Mouse (Mus musculus) hindbrain, embryonic 15.5 days (tissue): Measurements from ENCODE around the gene Rnf145. TPM values are rescaled to one million over a fixed set of nuclear protein-coding genes. Genes with fewer than 3 reads are reported as not detected.

Source experiments
- ATAC-seq: fragments of 200-750 bp; cut with Nextera tagmentation; 2 replicates; pipeline ENCODE4 v1.8.0; 2017; ENCODE audit warnings: low read depth, moderate number of reproducible peaks, moderate TSS enrichment; ENCODE audit not compliant: low FRiP score
- H3K27ac ChIP-seq: fragments of 300-500 bp; sonication (generic); replicated peaks from 2 replicates; pipeline ENCODE4 v1.5.1; 2015; ENCODE audit warnings: mild to moderate bottlenecking, inconsistent platforms
- H3K27me3 ChIP-seq: fragments of 300-500 bp; sonication (generic); 2 replicates; pipeline ENCODE4 v1.6.1; 2015; ENCODE audit warnings: control low read depth, inconsistent platforms
- H3K36me3 ChIP-seq: fragments of 300-500 bp; sonication (generic); 2 replicates; pipeline ENCODE4 v1.6.1; 2015; ENCODE audit warnings: control low read depth, inconsistent platforms
- H3K4me1 ChIP-seq: fragments of 300-500 bp; sonication (generic); replicated peaks from 2 replicates; pipeline ENCODE4 v1.6.1; 2015; ENCODE audit warnings: control low read depth, inconsistent platforms
- H3K4me2 ChIP-seq: fragments of 300-500 bp; sonication (generic); 2 replicates; pipeline ENCODE4 v1.6.1; 2015; ENCODE audit warnings: moderate library complexity, mild to moderate bottlenecking, inconsistent platforms
- H3K4me3 ChIP-seq: fragments of 300-500 bp; sonication (generic); 2 replicates; pipeline ENCODE4 v1.5.1; 2015; ENCODE audit warnings: mild to moderate bottlenecking, inconsistent platforms
- H3K9ac ChIP-seq: fragments of 300-500 bp; sonication (generic); 2 replicates; pipeline ENCODE4 v1.6.1; 2015; ENCODE audit warnings: inconsistent platforms
- H3K9me3 ChIP-seq: fragments of 300-500 bp; sonication (generic); 2 replicates; pipeline ENCODE4 v1.6.1; 2016; ENCODE audit warnings: control low read depth, inconsistent platforms
- WGBS: fragments of 180-500 bp; shearing (Covaris S2); methylation state at CpG from one replicate; pipeline ENCODE4 v1.1.7; 2015; 5-methylcytosine and 5-hydroxymethylcytosine counted together
- polyA plus RNA-seq: library from polyadenylated mRNA; unstranded; fragments of >200 nt; fragmentation: Nextera tagmentation; extraction: Ambion mirVana; gene quantifications from 2 replicates; pipeline ENCODE4 v1.2.1, GENCODE M21; 2015

Rnf145 gene
- polyA plus RNA-seq, 1 experiment from 2014 or later: 119 TPM

GRCm38 (mm10) chr11:44494643-44495323, 24.0 kb upstream of the Rnf145 start:
- WGBS: 82% methylated on average over 5 of the region's 5 CpGs
- Histone ChIP-seq H3K36me3 (no peaks in the 10 kb centered on the region), H3K9ac (no peak overlapping the region), H3K27me3 (no peaks in the 10 kb centered on the region), H3K27ac (no peak overlapping the region), H3K4me1 (no peaks in the 10 kb centered on the region), H3K4me2 (no peak overlapping the region), H3K9me3 (no peaks in the 10 kb centered on the region), H3K4me3 (no peak overlapping the region)
- ATAC-seq: no peak

GRCm38 (mm10) chr11:44496217-44496616, 22.5 kb upstream of the Rnf145 start:
- Histone ChIP-seq H3K36me3 (no peaks in the 10 kb centered on the region), H3K9me3 (no peaks in the 10 kb centered on the region), H3K4me1 (no peaks in the 10 kb centered on the region), H3K9ac (no peak overlapping the region), H3K4me2 (no peak overlapping the region), H3K27me3 (no peaks in the 10 kb centered on the region), H3K27ac (no peak overlapping the region), H3K4me3 (no peak overlapping the region)
- WGBS: 51% methylated on average over 3 of the region's 3 CpGs
- ATAC-seq: no peak

- H3K36me3 ChIP-seq: no peaks in the 10 kb centered on the region
- H3K27me3 ChIP-seq: no peaks in the 10 kb centered on the region
- no peak overlapping the region for H3K27ac ChIP-seq
- no peak overlapping the region for H3K4me2 ChIP-seq
- H3K9me3 ChIP-seq: no peaks in the 10 kb centered on the region
- no peaks in the 10 kb centered on the region for H3K4me1 ChIP-seq
- no peak overlapping the region for H3K9ac ChIP-seq
- no peak for ATAC-seq
- WGBS: 77% methylated on average over 13 of the region's 13 CpGs
- no peak overlapping the region for H3K4me3 ChIP-seq
Measured at GRCm38 (mm10) chr11:44498412-44499272, 20.1 kb upstream of the Rnf145 start.

DNA sequence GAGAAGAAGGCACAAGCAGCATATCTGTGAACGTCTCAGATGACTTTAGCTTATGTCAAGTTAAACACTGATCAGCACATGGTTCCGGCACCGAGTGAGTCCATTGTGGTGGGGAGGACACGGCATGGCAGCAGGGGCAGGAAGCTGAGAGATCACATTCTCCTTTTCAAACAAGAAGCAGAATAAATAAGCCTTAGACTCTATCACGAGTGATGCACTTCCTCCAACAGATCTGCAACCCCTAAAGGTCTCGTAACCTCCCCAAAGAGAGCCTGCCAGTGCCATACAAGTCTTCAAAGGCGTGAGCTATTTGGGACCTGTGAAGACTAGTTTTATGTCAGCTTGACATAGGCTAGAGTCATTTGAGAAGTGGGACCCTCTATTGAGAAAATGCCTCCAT, 17.8 kb upstream of the Rnf145 start:
- ATAC-seq: no peak
- 84% methylated on average over 7 of the region's 7 CpGs for WGBS
- Histone ChIP-seq H3K9me3 (no peaks in the 10 kb centered on the region), H3K36me3 (no peaks in the 10 kb centered on the region), H3K4me3 (no peak overlapping the region), H3K4me2 (no peak overlapping the region), H3K4me1 (no peaks in the 10 kb centered on the region), H3K27me3 (no peaks in the 10 kb centered on the region), H3K27ac (no peak overlapping the region), H3K9ac (no peak overlapping the region)

DNA sequence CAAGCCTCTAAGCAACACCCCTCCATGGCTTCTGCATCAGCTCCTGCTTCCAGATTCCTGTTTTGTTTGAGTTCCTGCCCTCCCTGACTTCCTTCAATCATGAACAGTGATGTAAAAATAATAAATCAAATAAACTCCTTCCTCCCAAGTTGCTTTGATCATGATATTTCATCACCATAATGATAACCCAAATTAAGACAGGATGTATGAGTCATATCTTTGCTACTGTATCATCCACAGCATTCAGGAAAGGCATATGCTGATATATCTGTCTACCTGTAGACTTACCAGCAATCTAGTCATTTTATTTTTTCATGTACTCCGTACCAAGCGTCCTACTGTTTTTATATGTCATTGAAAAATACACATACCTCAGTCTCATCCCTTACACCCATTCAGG, 17.3 kb upstream of the Rnf145 start:
- ATAC-seq: no peak
- Histone ChIP-seq H3K9ac (no peak overlapping the region), H3K4me3 (no peak overlapping the region), H3K27ac (no peak overlapping the region), H3K36me3 (no peaks in the 10 kb centered on the region), H3K4me2 (no peak overlapping the region), H3K9me3 (no peaks in the 10 kb centered on the region), H3K27me3 (no peaks in the 10 kb centered on the region), H3K4me1 (no peaks in the 10 kb centered on the region)
- WGBS: 94% methylated on average over 2 of the region's 2 CpGs

DNA sequence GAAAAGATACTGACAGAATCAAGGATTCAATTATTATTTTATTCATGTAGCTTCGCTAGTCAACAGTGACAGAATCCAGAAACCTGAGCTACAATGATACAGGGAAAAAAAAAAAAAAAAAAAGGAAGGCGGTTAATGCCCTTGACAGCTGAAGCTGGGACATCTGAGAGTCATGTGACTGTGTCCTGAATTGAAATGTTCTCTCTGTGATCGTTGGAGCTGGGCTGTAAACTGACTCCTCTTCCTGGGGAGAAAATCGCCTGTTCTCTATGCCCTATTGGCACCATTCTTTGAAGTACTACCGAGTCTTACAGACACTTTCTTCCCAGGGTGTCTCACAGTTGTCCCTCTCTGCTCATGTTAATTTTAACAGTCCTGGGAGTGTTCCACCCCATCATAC, 15.8 kb upstream of the Rnf145 start:
- H3K9ac ChIP-seq: no peak overlapping the region
- H3K4me2 ChIP-seq: no peak overlapping the region
- H3K27me3 ChIP-seq: no peaks in the 10 kb centered on the region
- 54% methylated on average over 5 of the region's 5 CpGs for WGBS
- no peaks in the 10 kb centered on the region for H3K36me3 ChIP-seq
- H3K4me3 ChIP-seq: no peak overlapping the region
- no peak overlapping the region for H3K27ac ChIP-seq
- no peaks in the 10 kb centered on the region for H3K4me1 ChIP-seq
- H3K9me3 ChIP-seq: no peaks in the 10 kb centered on the region
- no peak for ATAC-seq

- Histone ChIP-seq H3K4me2 (no peak overlapping the region), H3K27ac (no peak overlapping the region), H3K36me3 (no peaks in the 10 kb centered on the region), H3K27me3 (no peaks in the 10 kb centered on the region), H3K9ac (no peak overlapping the region), H3K4me1 (no peaks in the 10 kb centered on the region), H3K4me3 (no peak overlapping the region), H3K9me3 (no peaks in the 10 kb centered on the region)
- no peak for ATAC-seq
- WGBS: 89% methylated on average over 7 of the region's 7 CpGs
Measured at GRCm38 (mm10) chr11:44504146-44504545, 14.6 kb upstream of the Rnf145 start.

GRCm38 (mm10) chr11:44504761-44505160, 14.0 kb upstream of the Rnf145 start:
- Histone ChIP-seq H3K27me3 (no peaks in the 10 kb centered on the region), H3K9ac (no peak overlapping the region), H3K36me3 (no peaks in the 10 kb centered on the region), H3K27ac (no peak overlapping the region), H3K4me1 (no peaks in the 10 kb centered on the region), H3K4me3 (no peak overlapping the region), H3K9me3 (no peaks in the 10 kb centered on the region), H3K4me2 (no peak overlapping the region)
- ATAC-seq: no peak
- WGBS: 86% methylated on average over 3 of the region's 3 CpGs

DNA sequence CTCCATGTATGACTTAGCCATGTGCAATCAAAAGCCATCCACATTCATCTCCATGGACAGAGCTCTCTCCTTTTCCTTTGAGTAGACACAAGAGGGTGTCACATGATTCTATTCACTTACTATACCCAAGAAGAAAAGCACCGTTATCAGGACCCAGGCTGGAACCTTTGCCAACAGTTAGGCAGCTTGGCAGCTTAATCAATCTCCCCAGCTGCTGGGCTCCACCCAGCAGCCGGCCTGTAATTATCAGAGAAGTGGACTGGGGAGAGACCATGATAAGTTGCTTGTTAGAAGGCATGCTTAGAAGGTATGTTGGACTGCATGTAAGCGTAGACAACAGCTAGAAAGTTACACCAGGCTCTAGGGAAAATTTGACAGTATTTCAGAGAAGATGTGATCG, 9.9 kb upstream of the Rnf145 start:
- Histone ChIP-seq H3K27ac (no peak overlapping the region), H3K36me3 (no peaks in the 10 kb centered on the region), H3K9ac (no peak overlapping the region), H3K4me3 (no peak overlapping the region), H3K27me3 (no peaks in the 10 kb centered on the region), H3K9me3 (no peaks in the 10 kb centered on the region), H3K4me1 (no peaks in the 10 kb centered on the region), H3K4me2 (no peak overlapping the region)
- WGBS: 62% methylated on average over 4 of the region's 4 CpGs
- ATAC-seq: no peak

GRCm38 (mm10) chr11:44509906-44510305, 8.9 kb upstream of the Rnf145 start:
- H3K9ac ChIP-seq: no peak overlapping the region
- ATAC-seq: no peak
- 89% methylated on average over 2 of the region's 2 CpGs for WGBS

DNA sequence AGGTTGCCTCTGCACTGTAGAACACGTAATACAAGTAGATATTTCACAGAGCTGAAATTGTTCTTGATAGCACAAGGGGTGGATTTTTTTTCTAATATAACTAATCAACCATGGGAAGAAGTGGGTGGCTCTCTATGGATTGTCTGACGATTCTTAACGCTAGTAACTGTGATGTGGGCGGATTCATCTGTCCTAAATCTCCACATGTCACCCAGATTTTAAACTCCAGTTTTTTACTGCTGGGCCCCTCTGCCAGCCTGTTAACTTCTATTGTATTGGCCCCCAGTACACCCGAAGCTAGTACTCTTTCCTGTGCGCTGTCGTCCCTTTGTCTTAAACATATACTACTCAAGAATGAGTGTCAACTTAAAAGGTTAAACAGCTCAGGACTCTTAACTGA, 8.4 kb upstream of the Rnf145 start:
- ATAC-seq: no peak
- no peak overlapping the region for H3K4me2 ChIP-seq
- 86% methylated on average over 7 of the region's 7 CpGs for WGBS
- no peak overlapping the region for H3K4me3 ChIP-seq
- H3K27ac ChIP-seq: no peak overlapping the region
- H3K4me1 ChIP-seq: no peaks in the 10 kb centered on the region
- H3K9ac ChIP-seq: no peak overlapping the region
- no peaks in the 10 kb centered on the region for H3K27me3 ChIP-seq
- no peaks in the 10 kb centered on the region for H3K36me3 ChIP-seq
- H3K9me3 ChIP-seq: no peaks in the 10 kb centered on the region

More at GRCm38 (mm10) chr11:44509906-44510305, 8.9 kb upstream of the Rnf145 start:
- Histone ChIP-seq H3K36me3 (no peaks in the 10 kb centered on the region), H3K9me3 (no peaks in the 10 kb centered on the region), H3K27me3 (no peaks in the 10 kb centered on the region), H3K4me1 (no peaks in the 10 kb centered on the region), H3K4me2 (no peak overlapping the region), H3K27ac (no peak overlapping the region), H3K4me3 (no peak overlapping the region)
